Mouse (Mus musculus): Measurements from ENCODE around the gene Igf2bp2. TPM values are rescaled to one million over a fixed set of nuclear protein-coding genes. Genes with fewer than 3 reads are reported as not detected.

Gene Igf2bp2
- polyA plus RNA-seq, 1 experiment from 2014 or later = 77.1 TPM

GRCm38 (mm10) chr16:22057498-22057897 lies 105.6 kb downstream of the Igf2bp2 start:
- Histone ChIP-seq H3K4me1 (replicated peaks; ENCODE audit: control insufficient read depth, insufficient read depth, low read length) (no peaks in the 10 kb centered on the region), H3K36me3 (ENCODE audit: control insufficient read depth, insufficient read depth, low read length) (peaks cover 13% of the 10 kb centered on the region), H3K27me3 (replicated peaks; ENCODE audit: control insufficient read depth, insufficient read depth, low read length) (no peaks in the 10 kb centered on the region), H3K4me3 (ENCODE audit: low read depth, low read length) (no peak overlapping the region), H3K4me2 (no peak overlapping the region), H3K9ac (ENCODE audit: low read depth, low read length) (no peak overlapping the region), H3K27ac (ENCODE audit: low read depth, low read length) (no peak overlapping the region), H3K9me3 (ENCODE audit: control insufficient read depth, low read length) (no peaks in the 10 kb centered on the region)
- WGBS = 57% methylated on average over 6 of the region's 6 CpGs
- ATAC-seq (replicated peaks; ENCODE audit: low FRiP score) (peak; percentile 88), DNase-seq (ENCODE audit: low spot score) (no peak)

GRCm38 (mm10) chr16:22053411-22053810 lies 109.7 kb downstream of the Igf2bp2 start:
- Histone ChIP-seq H3K27me3 (replicated peaks; ENCODE audit: control insufficient read depth, insufficient read depth, low read length) (no peaks in the 10 kb centered on the region), H3K9me3 (ENCODE audit: control insufficient read depth, low read length) (no peaks in the 10 kb centered on the region), H3K4me2 (no peak overlapping the region), H3K4me1 (replicated peaks; ENCODE audit: control insufficient read depth, insufficient read depth, low read length) (no peaks in the 10 kb centered on the region), H3K4me3 (ENCODE audit: low read depth, low read length) (no peak overlapping the region), H3K9ac (ENCODE audit: low read depth, low read length) (no peak overlapping the region), H3K27ac (ENCODE audit: low read depth, low read length) (no peak overlapping the region), H3K36me3 (ENCODE audit: control insufficient read depth, insufficient read depth, low read length) (no peaks in the 10 kb centered on the region)
- DNase-seq (ENCODE audit: low spot score) = no peak
- 90% methylated on average over 21 of the region's 21 CpGs for WGBS
- ATAC-seq (replicated peaks; ENCODE audit: low FRiP score) = no peak

GRCm38 (mm10) chr16:22046739-22047366 lies 116.2 kb downstream of the Igf2bp2 start:
- Histone ChIP-seq H3K4me3 (ENCODE audit: low read depth, low read length) (no peak overlapping the region), H3K4me2 (no peak overlapping the region), H3K9ac (ENCODE audit: low read depth, low read length) (no peak overlapping the region), H3K9me3 (ENCODE audit: control insufficient read depth, low read length) (no peaks in the 10 kb centered on the region), H3K27ac (ENCODE audit: low read depth, low read length) (no peak overlapping the region), H3K27me3 (replicated peaks; ENCODE audit: control insufficient read depth, insufficient read depth, low read length) (no peaks in the 10 kb centered on the region), H3K36me3 (ENCODE audit: control insufficient read depth, insufficient read depth, low read length) (peaks cover 21% of the 10 kb centered on the region), H3K4me1 (replicated peaks; ENCODE audit: control insufficient read depth, insufficient read depth, low read length) (no peaks in the 10 kb centered on the region)
- no peak for ATAC-seq (replicated peaks; ENCODE audit: low FRiP score)
- WGBS = 83% methylated on average over 10 of the region's 10 CpGs
- no peak for DNase-seq (ENCODE audit: low spot score)

- 92% methylated on average over 3 of the region's 3 CpGs for WGBS
- ATAC-seq (replicated peaks; ENCODE audit: low FRiP score) (no peak), DNase-seq (ENCODE audit: low spot score) (no peak)
- Histone ChIP-seq H3K9me3 (ENCODE audit: control insufficient read depth, low read length) (no peaks in the 10 kb centered on the region), H3K27ac (ENCODE audit: low read depth, low read length) (no peak overlapping the region), H3K9ac (ENCODE audit: low read depth, low read length) (no peak overlapping the region), H3K4me2 (no peak overlapping the region), H3K4me3 (ENCODE audit: low read depth, low read length) (no peak overlapping the region), H3K36me3 (ENCODE audit: control insufficient read depth, insufficient read depth, low read length) (peaks cover 24% of the 10 kb centered on the region), H3K27me3 (replicated peaks; ENCODE audit: control insufficient read depth, insufficient read depth, low read length) (no peaks in the 10 kb centered on the region), H3K4me1 (replicated peaks; ENCODE audit: control insufficient read depth, insufficient read depth, low read length) (no peaks in the 10 kb centered on the region)
These were observed 117.2 kb downstream of the Igf2bp2 start for GRCm38 (mm10) chr16:22045930-22046329.

GRCm38 (mm10) chr16:22043830-22044229 lies 119.3 kb downstream of the Igf2bp2 start:
- H3K27me3 ChIP-seq (replicated peaks; ENCODE audit: control insufficient read depth, insufficient read depth, low read length) = no peaks in the 10 kb centered on the region
- WGBS = 78% methylated on average over 4 of the region's 4 CpGs

GRCm38 (mm10) chr16:22039978-22040377 lies 123.1 kb downstream of the Igf2bp2 start:
- 96% methylated on average over 1 of the region's 1 CpGs for WGBS

More at GRCm38 (mm10) chr16:22043830-22044229, 119.3 kb downstream of the Igf2bp2 start:
- no peak for ATAC-seq (replicated peaks; ENCODE audit: low FRiP score)
- Histone ChIP-seq H3K4me3 (ENCODE audit: low read depth, low read length) (no peak overlapping the region), H3K27ac (ENCODE audit: low read depth, low read length) (no peak overlapping the region), H3K4me1 (replicated peaks; ENCODE audit: control insufficient read depth, insufficient read depth, low read length) (no peaks in the 10 kb centered on the region), H3K9ac (ENCODE audit: low read depth, low read length) (no peak overlapping the region), H3K36me3 (ENCODE audit: control insufficient read depth, insufficient read depth, low read length) (peaks cover 24% of the 10 kb centered on the region), H3K4me2 (no peak overlapping the region), H3K9me3 (ENCODE audit: control insufficient read depth, low read length) (no peaks in the 10 kb centered on the region)
- DNase-seq (ENCODE audit: low spot score) = no peak

GRCm38 (mm10) chr16:22038554-22038953 lies 124.5 kb downstream of the Igf2bp2 start:
- no peak for ATAC-seq (replicated peaks; ENCODE audit: low FRiP score)
- H3K4me2 ChIP-seq = no peak overlapping the region
- DNase-seq (ENCODE audit: low spot score) = no peak
- no peaks in the 10 kb centered on the region for H3K27me3 ChIP-seq (replicated peaks; ENCODE audit: control insufficient read depth, insufficient read depth, low read length)
- no peak overlapping the region for H3K4me3 ChIP-seq (ENCODE audit: low read depth, low read length)
- H3K36me3 ChIP-seq (ENCODE audit: control insufficient read depth, insufficient read depth, low read length) = peaks cover 11% of the 10 kb centered on the region
- H3K27ac ChIP-seq (ENCODE audit: low read depth, low read length) = no peak overlapping the region
- no peak overlapping the region for H3K9ac ChIP-seq (ENCODE audit: low read depth, low read length)
- H3K9me3 ChIP-seq (ENCODE audit: control insufficient read depth, low read length) = no peaks in the 10 kb centered on the region
- WGBS = 79% methylated on average over 10 of the region's 10 CpGs
- no peaks in the 10 kb centered on the region for H3K4me1 ChIP-seq (replicated peaks; ENCODE audit: control insufficient read depth, insufficient read depth, low read length)

More at GRCm38 (mm10) chr16:22039978-22040377, 123.1 kb downstream of the Igf2bp2 start:
- Histone ChIP-seq H3K9ac (ENCODE audit: low read depth, low read length) (no peak overlapping the region), H3K4me2 (no peak overlapping the region), H3K4me3 (ENCODE audit: low read depth, low read length) (no peak overlapping the region), H3K36me3 (ENCODE audit: control insufficient read depth, insufficient read depth, low read length) (peaks cover 23% of the 10 kb centered on the region), H3K27ac (ENCODE audit: low read depth, low read length) (no peak overlapping the region), H3K27me3 (replicated peaks; ENCODE audit: control insufficient read depth, insufficient read depth, low read length) (no peaks in the 10 kb centered on the region), H3K9me3 (ENCODE audit: control insufficient read depth, low read length) (no peaks in the 10 kb centered on the region), H3K4me1 (replicated peaks; ENCODE audit: control insufficient read depth, insufficient read depth, low read length) (no peaks in the 10 kb centered on the region)
- ATAC-seq (replicated peaks; ENCODE audit: low FRiP score) = no peak
- DNase-seq (ENCODE audit: low spot score) = no peak

- Histone ChIP-seq H3K27me3 (replicated peaks; ENCODE audit: control insufficient read depth, insufficient read depth, low read length) (no peaks in the 10 kb centered on the region), H3K36me3 (ENCODE audit: control insufficient read depth, insufficient read depth, low read length) (peaks cover 33% of the 10 kb centered on the region), H3K9ac (ENCODE audit: low read depth, low read length) (no peak overlapping the region), H3K4me3 (ENCODE audit: low read depth, low read length) (no peak overlapping the region), H3K4me1 (replicated peaks; ENCODE audit: control insufficient read depth, insufficient read depth, low read length) (no peaks in the 10 kb centered on the region), H3K9me3 (ENCODE audit: control insufficient read depth, low read length) (no peaks in the 10 kb centered on the region), H3K4me2 (no peak overlapping the region), H3K27ac (ENCODE audit: low read depth, low read length) (no peak overlapping the region)
- ATAC-seq (replicated peaks; ENCODE audit: low FRiP score) (no peak), DNase-seq (ENCODE audit: low spot score) (no peak)
- WGBS = 87% methylated on average over 5 of the region's 5 CpGs
These were observed 135.6 kb downstream of the Igf2bp2 start for GRCm38 (mm10) chr16:22027474-22027873.

GRCm38 (mm10) chr16:22022122-22022521 lies 141.0 kb downstream of the Igf2bp2 start:
- ATAC-seq (replicated peaks; ENCODE audit: low FRiP score) (no peak), DNase-seq (ENCODE audit: low spot score) (no peak)
- no peak overlapping the region for H3K4me2 ChIP-seq
- H3K27me3 ChIP-seq (replicated peaks; ENCODE audit: control insufficient read depth, insufficient read depth, low read length) = no peaks in the 10 kb centered on the region
- 90% methylated on average over 2 of the region's 2 CpGs for WGBS
- H3K9ac ChIP-seq (ENCODE audit: low read depth, low read length) = no peak overlapping the region
- peaks cover 32% of the 10 kb centered on the region for H3K36me3 ChIP-seq (ENCODE audit: control insufficient read depth, insufficient read depth, low read length)
- no peak overlapping the region for H3K4me3 ChIP-seq (ENCODE audit: low read depth, low read length)
- no peaks in the 10 kb centered on the region for H3K4me1 ChIP-seq (replicated peaks; ENCODE audit: control insufficient read depth, insufficient read depth, low read length)
- peaks cover 3% of the 10 kb centered on the region; the same call in 1 of the 2 replicates for H3K9me3 ChIP-seq (ENCODE audit: control insufficient read depth, low read length)
- H3K27ac ChIP-seq (ENCODE audit: low read depth, low read length) = no peak overlapping the region

All from liver, embryonic 11.5 days (tissue).